Mouse (Mus musculus) spleen, postnatal 14 days (tissue): ENCODE measurements around the gene Olfr566.

Experiments used
- DNase-seq, 2 experiments: peaks; one replicate each; pipeline ENCODE4 v3.0.0; 2021 to 2022; ENCODE audit warnings: low spot score in 2 of 2

Olfr566 gene

DNA sequence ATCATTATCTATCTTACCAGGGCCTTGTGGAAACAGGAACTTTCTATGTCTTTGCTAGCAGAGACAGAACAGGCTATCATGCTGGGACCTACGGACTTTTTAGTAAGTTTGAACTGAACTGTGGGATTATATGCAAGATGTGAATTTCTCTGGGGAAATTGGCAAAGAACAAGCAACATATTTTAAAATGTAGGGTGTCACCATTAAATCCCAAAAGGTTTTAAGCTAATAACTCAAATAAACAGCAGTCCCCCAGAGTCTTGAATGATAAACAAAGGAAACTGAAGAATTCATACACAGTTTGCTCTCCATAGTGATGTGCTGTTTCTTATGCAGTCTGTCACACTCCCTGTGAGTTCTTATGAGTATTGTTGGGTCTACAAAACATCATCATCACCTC, at the start of gene Olfr566:
Gene Olfr566, minus strand, starts transcription at position 101 of the 400 bp plus-strand sequence.
- DNase-seq: no peak

DNA sequence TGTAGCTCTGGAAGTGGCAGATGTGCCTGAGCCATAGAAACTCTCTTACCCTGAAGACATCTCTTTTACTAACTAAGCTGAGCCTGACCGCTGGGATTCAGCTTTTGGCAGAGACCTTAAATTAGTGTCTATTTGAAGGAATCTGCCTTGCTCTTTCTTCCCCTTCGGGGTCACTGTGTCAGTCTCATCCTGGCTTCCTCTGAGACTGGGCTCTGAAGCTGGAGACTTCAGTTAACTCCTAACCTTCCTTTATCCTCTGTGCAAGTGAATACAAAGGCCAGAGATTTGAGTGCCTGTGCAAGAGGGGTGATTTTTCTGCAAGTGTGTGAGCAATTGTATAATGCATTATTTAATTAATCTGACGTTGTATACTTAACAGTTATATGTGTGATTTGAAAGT, 32.2 kb upstream of the Olfr566 start, which contains the start of gene Olfr569:
Gene Olfr569, minus strand, starts transcription at position 101 of the 400 bp plus-strand sequence.
- DNase-seq: no peak

DNA sequence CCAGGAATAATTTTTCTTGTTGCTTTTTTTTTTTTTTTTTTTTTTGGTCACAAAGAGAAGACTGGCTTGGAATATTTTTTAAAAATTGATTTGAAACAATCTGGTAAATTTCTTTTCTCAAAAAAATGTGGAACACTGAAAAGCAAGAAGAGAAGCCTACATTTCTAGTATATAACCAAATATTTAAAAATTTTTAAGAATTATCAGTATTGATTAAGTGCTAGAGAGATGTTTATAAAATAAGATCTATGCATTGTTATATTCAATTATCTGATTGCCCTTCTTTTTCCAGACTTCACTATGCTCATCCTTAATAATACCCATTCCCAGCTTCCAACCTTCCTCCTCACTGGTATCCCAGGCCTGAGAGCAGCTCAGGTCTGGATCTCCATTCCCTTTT, 18.3 kb upstream of the Olfr566 start, which contains the start of gene Olfr568:
Gene Olfr568, plus strand, starts transcription at position 301 of the 400 bp plus-strand sequence.
- no peak for DNase-seq

DNA sequence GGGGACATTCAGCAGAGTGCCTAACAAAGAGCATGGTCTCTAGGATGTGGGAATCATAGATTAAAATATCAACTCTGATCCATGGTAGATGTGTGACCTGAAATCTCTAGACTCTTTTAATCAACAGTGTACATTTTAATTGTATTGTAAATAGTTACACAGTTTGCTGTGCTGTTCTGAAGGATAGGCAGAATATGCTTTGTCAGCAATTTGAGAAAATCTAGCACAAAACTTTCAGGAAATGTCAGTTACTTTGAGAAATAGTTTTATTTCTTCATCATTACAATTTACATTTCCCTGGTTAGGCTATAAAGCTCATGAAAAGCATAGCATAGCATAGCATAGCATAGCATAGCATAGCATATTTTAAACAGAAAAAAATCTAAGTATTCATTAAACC, 2.8 kb downstream of the Olfr566 start:
- DNase-seq: no peak
